Mouse (Mus musculus) ovary, postnatal 14 days (tissue): ENCODE data around the gene Vmn2r91.
"Not testable (repeated sequence)": the region's sequence is repeated elsewhere in the genome, so short reads cannot be mapped to it uniquely, and the experiment has no call there.

Experiments used
- DNase-seq: peaks from one replicate; pipeline ENCODE4 v3.0.0; 2022; ENCODE audit warnings: low spot score

The Vmn2r91 gene

GRCm38 (mm10) chr17:18084716-18085115, at the start of gene Vmn2r91:
TSS of gene Vmn2r91 (plus strand) at chr17:18085016.
- not testable (repeated sequence) for DNase-seq

- DNase-seq, result no peak
Observed at GRCm38 (mm10) chr17:18049124-18049523, 35.7 kb upstream of the Vmn2r91 start, which contains the start of gene Vmn2r124. TSS of gene Vmn2r124 (plus strand) at chr17:18049424.

GRCm38 (mm10) chr17:18095626-18096025, 10.8 kb downstream of the Vmn2r91 start:
- DNase-seq, result not testable (repeated sequence)

- DNase-seq, result not testable (repeated sequence)
Observed at GRCm38 (mm10) chr17:18102265-18102664, 17.4 kb downstream of the Vmn2r91 start.

- not testable (repeated sequence) for DNase-seq
Observed at GRCm38 (mm10) chr17:18151587-18151986, 66.8 kb downstream of the Vmn2r91 start, which contains the start of gene Vmn2r92. TSS of gene Vmn2r92 (plus strand) at chr17:18151887.

- DNase-seq, result not testable (repeated sequence)
Observed at GRCm38 (mm10) chr17:18161194-18161593, 76.4 kb downstream of the Vmn2r91 start.
